Mouse (Mus musculus) heart, embryonic 11.5 days (tissue): ENCODE data around the gene Iqsec3. TPM values are rescaled to one million over a fixed set of nuclear protein-coding genes. Genes with fewer than 3 reads are reported as not detected.
A peak's percentile ranks its signal among the peaks of the same experiment; 100 is the strongest.

Experiments used
- ATAC-seq: fragments of 200-750 bp; cut with Nextera tagmentation; replicated peaks from 2 replicates; pipeline ENCODE4 v1.8.0; 2017; ENCODE audit warnings: moderate library complexity; ENCODE audit not compliant: insufficient number of reproducible peaks, low FRiP score, low TSS enrichment
- H3K27ac ChIP-seq: fragments of 300-500 bp; sonication (generic); 2 replicates; pipeline ENCODE4 v1.5.1; 2014; ENCODE audit warnings: mild to moderate bottlenecking, low read depth, low read length
- H3K27me3 ChIP-seq: fragments of 300-500 bp; sonication (generic); 2 replicates; pipeline ENCODE4 v1.6.1; 2014; ENCODE audit warnings: mild to moderate bottlenecking, low read length, mixed read lengths; ENCODE audit not compliant: control insufficient read depth, insufficient read depth
- H3K36me3 ChIP-seq: fragments of 300-500 bp; sonication (generic); 2 replicates; pipeline ENCODE4 v1.6.1; 2014; ENCODE audit warnings: mild to moderate bottlenecking, low read length, moderate library complexity, mixed read lengths; ENCODE audit not compliant: control insufficient read depth, insufficient read depth
- H3K4me1 ChIP-seq: fragments of 300-500 bp; sonication (generic); 2 replicates; pipeline ENCODE4 v1.6.1; 2014; ENCODE audit warnings: low read length; ENCODE audit not compliant: control insufficient read depth, insufficient read depth
- H3K4me2 ChIP-seq: fragments of 300-500 bp; sonication (generic); 2 replicates; pipeline ENCODE4 v1.6.1; 2014; ENCODE audit warnings: mild to moderate bottlenecking, moderate library complexity
- H3K4me3 ChIP-seq: fragments of 300-500 bp; sonication (generic); 2 replicates; pipeline ENCODE4 v1.5.1; 2014; ENCODE audit warnings: low read depth, low read length
- H3K9ac ChIP-seq: fragments of 300-500 bp; sonication (generic); 2 replicates; pipeline ENCODE4 v1.6.1; 2014; ENCODE audit warnings: mild to moderate bottlenecking, low read depth, low read length, moderate library complexity
- H3K9me3 ChIP-seq: fragments of 300-500 bp; sonication (generic); replicated peaks from 2 replicates; pipeline ENCODE4 v1.6.1; 2016; ENCODE audit warnings: low read length; ENCODE audit not compliant: control insufficient read depth
- WGBS: fragments of 180-500 bp; shearing (Covaris S2); extraction: QIAGEN DNeasy Blood & Tissue Kit; methylation state at CpG from one replicate; pipeline ENCODE4 v1.1.7; 2014; ENCODE audit not compliant: insufficient replicate concordance; 5-methylcytosine and 5-hydroxymethylcytosine counted together
- polyA plus RNA-seq: library from polyadenylated mRNA; unstranded; fragments of >200 nt; fragmentation: Nextera tagmentation; extraction: Ambion mirVana; gene quantifications from 2 replicates; pipeline ENCODE4 v1.2.1, GENCODE M21; 2014

Iqsec3 gene
- polyA plus RNA-seq, 1 experiment from 2014 or later, result 0.04 TPM

DNA sequence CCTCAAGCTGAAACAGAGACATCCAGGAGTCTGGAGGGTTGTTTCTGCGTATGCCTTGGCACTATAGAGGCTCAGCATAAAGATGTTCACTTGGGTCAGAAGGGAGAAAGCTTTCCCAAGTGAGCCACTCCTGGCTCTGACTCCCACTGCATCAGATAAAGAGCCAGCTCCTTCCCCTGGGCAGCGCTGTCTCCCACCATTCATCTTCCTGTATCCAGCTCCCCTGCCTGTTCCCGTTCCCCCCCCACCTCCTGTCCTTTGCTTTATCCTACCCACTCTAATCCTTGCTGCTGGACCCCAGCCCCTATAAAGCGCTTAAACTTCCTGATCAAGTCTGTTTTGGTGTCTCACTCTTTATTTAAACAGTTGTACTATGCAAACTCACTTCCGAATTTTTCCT is 1.2 kb downstream of the Iqsec3 start:
- ATAC-seq, result no peak
- peaks cover 33% of the 10 kb centered on the region for H3K27me3 ChIP-seq
- WGBS, result 42% methylated on average over 5 of the region's 5 CpGs
- no peaks in the 10 kb centered on the region for H3K36me3 ChIP-seq
- H3K9me3 ChIP-seq, result no peaks in the 10 kb centered on the region
- H3K4me3 ChIP-seq, result no peak overlapping the region
- peaks cover 5% of the 10 kb centered on the region; the same call in 1 of the 2 replicates for H3K4me1 ChIP-seq
- H3K27ac ChIP-seq, result no peak overlapping the region
- H3K4me2 ChIP-seq, result no peak overlapping the region
- no peak overlapping the region for H3K9ac ChIP-seq

DNA sequence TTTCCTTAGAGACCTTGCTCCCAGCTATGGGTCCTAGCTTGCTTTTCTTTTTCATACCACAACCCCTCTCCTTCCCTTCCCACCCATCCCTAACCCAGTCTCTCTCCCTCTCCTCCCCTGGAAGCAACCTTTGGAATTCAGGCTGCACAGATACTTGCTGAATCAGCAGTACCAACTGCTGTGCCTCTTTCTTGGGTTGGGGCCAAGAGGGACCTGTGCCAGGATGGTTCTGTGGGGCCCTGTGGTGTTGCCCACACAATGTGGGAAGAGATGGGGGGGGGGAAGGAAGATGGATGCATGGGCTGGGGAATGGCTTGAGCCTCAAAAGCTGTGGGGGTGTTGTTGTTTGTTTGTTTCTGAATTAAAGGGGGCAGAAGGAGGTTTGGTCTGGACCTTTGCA is 5.2 kb downstream of the Iqsec3 start:
- H3K36me3 ChIP-seq, result no peaks in the 10 kb centered on the region
- no peak overlapping the region for H3K4me3 ChIP-seq
- ATAC-seq, result no peak
- no peak overlapping the region for H3K27ac ChIP-seq
- no peak overlapping the region for H3K9ac ChIP-seq
- peaks cover 2% of the 10 kb centered on the region; the same call in 1 of the 2 replicates for H3K4me1 ChIP-seq
- H3K4me2 ChIP-seq, result no peak overlapping the region
- H3K27me3 ChIP-seq, result peaks cover 14% of the 10 kb centered on the region
- H3K9me3 ChIP-seq, result no peaks in the 10 kb centered on the region

DNA sequence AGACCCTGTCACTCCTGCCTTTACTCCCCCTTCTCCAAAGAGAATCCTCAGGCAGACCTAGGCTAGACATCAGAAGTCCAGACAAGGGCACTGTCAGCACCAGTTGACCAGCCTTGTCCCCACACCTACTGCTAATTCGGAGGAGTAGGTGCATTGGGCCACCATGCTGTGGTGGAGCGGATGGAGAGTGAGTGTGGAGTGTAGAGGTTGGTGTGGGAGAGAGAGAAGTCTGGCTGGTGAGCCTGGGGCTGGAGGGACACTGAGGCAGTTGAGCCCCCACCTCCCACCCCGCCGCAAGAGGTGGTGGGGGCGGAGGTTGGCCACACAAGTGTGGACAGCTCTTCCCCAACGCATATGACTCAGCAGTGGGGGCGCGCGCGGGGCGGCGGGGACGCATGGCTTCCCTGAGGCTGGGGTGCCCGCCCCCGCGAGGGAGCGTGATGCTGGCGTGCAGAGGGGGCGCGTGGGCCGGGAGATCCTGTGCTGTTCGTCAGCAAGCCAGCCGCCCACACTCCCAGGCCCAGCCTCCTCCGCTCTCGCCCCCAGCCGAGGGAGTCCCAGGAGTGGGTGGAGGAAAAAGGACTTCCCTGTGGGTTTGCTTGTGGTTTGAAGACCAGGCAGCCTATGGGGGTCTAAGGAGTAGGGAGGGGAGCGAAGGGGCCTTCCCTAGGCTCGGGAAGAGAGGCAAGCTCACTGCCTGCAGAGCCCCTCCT is 10.7 kb downstream of the Iqsec3 start:
- Histone ChIP-seq H3K4me3 (peak overlapping the region; percentile 21), H3K36me3 (no peaks in the 10 kb centered on the region)

DNA sequence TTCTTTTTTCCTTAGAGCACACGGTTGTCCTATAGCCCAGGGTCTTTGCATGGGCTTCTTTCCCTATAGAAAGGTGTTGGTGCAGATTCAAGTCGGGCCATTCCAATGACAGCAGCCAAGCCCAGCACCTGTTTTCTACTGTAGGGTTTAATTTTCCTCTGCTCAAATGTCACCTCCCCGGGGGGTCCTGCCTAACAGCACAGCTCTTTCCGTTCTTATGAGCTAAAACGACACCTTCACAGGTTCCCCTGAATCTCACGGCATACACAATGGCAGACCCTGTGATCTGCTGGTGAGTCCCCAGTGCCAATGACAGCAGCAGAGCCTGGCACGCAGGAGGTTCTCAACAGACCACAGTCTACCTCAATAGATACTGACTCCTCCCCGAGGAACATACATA is 16.1 kb downstream of the Iqsec3 start:
- no peak overlapping the region for H3K9ac ChIP-seq
- no peak overlapping the region for H3K4me2 ChIP-seq
- WGBS, result 48% methylated on average over 8 of the region's 8 CpGs
- ATAC-seq, result no peak
- H3K4me3 ChIP-seq, result no peak overlapping the region
- H3K9me3 ChIP-seq, result no peaks in the 10 kb centered on the region
- H3K27ac ChIP-seq, result no peak overlapping the region
- H3K27me3 ChIP-seq, result peaks cover 21% of the 10 kb centered on the region
- no peaks in the 10 kb centered on the region for H3K36me3 ChIP-seq
- no peaks in the 10 kb centered on the region for H3K4me1 ChIP-seq

More for the DNA sequence above, 10.7 kb downstream of the Iqsec3 start:
- Histone ChIP-seq H3K27ac (no peak overlapping the region), H3K9me3 (no peaks in the 10 kb centered on the region), H3K4me2 (peak overlapping the region; percentile 55), H3K27me3 (peaks cover 24% of the 10 kb centered on the region), H3K4me1 (peaks cover 6% of the 10 kb centered on the region), H3K9ac (no peak overlapping the region)
- 0 out of 2 replicates have a peak, but pooled peaks have one; percentile 23 for ATAC-seq
- WGBS, result 4% methylated on average over 27 of the region's 28 CpGs

DNA sequence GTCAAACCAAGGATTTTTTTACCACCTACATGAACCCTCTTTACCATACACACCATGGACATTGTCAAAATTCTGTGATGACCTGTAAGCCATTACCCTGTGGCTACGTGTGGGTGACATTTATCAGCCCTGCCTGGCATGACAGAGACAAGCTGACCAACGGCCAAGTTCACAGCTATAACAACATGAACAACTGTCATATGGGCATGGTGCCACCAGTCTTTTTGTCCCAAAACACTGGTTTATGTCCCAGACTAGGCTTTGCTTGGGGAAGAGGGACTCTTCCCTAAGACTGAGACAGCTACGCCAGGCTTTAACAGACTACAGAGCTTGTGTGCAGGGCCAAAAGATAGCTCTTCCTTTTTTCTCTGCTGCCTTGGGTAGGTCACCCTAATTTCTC is 16.8 kb downstream of the Iqsec3 start:
- H3K9me3 ChIP-seq, result no peaks in the 10 kb centered on the region
- peaks cover 16% of the 10 kb centered on the region for H3K27me3 ChIP-seq
- H3K4me3 ChIP-seq, result no peak overlapping the region
- no peaks in the 10 kb centered on the region for H3K4me1 ChIP-seq
- WGBS, result 68% methylated on average over 3 of the region's 3 CpGs
- H3K27ac ChIP-seq, result no peak overlapping the region
- no peak overlapping the region for H3K9ac ChIP-seq
- no peak overlapping the region for H3K4me2 ChIP-seq
- no peaks in the 10 kb centered on the region for H3K36me3 ChIP-seq
- no peak for ATAC-seq

DNA sequence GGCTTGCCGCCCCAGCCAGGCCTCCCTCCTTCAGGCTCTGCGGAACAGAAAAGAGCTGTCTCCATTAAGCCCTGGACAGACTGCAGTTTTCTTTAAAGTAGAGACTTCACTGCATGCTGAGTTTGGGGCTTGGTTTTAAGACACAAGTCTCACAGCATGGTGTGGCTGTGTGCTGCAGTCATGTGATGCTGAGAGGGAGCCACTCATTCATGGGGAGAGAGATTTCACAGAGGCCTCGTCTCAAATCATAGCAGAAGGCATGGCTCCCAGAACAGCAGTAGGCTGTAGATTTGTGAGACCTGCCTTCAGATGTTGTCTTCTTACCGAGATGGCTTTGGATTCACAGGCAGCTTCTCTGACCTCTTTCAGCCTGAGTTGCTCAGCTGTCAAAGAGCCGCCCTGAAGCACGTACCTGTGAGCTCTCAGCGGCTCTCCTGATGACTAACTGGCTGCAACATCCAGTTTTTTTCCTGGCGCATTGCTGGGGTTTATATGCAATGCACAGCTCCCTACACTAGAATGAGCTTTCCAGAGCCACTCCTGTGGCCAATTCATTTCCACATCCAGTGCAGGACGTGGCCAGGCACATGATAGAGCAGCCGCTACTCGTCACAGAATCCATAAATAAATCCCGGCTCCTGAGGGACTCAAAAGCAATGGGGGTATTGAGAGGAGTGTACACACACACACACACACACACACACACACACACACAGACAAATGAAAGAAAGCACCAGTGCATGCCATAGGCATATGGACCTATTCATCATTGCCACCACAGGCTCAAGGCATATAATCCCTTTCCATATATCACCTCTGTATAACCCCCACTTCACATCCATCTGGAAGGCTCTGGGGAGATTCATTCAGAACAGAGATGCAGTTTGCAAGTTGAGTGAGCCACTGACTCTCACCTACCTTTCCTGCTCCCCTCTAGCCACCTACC is 18.7 kb downstream of the Iqsec3 start:
- Histone ChIP-seq H3K4me3 (no peak overlapping the region), H3K4me1 (no peaks in the 10 kb centered on the region), H3K9me3 (no peaks in the 10 kb centered on the region), H3K36me3 (no peaks in the 10 kb centered on the region), H3K4me2 (no peak overlapping the region), H3K27ac (no peak overlapping the region), H3K27me3 (peaks cover 14% of the 10 kb centered on the region), H3K9ac (no peak overlapping the region)
- ATAC-seq, result no peak
- WGBS, result 63% methylated on average over 12 of the region's 12 CpGs

DNA sequence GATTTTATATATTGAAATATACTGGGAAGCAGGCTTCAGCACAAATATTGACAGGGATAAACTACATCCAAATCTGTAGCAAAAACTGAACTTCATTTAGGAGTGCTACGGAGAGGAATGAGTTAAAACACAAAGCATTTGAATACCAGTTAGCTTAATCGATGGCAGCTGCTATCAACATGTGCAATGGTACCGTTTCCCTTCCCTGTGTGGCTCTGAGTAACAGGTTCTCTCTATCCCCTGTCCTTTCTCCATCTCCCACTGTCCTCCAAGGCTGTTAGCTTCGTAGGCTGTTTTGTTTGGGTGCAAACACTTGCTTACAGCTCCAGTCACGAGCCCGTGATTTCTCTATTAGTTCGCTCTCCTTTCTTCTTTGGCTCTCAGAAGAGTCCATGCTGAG is 19.7 kb downstream of the Iqsec3 start:
- WGBS, result 55% methylated on average over 7 of the region's 7 CpGs
- Histone ChIP-seq H3K27ac (no peak overlapping the region), H3K36me3 (no peaks in the 10 kb centered on the region), H3K4me1 (no peaks in the 10 kb centered on the region), H3K4me3 (no peak overlapping the region), H3K9ac (no peak overlapping the region), H3K27me3 (peaks cover 11% of the 10 kb centered on the region; the same call in 1 of the 2 replicates), H3K4me2 (no peak overlapping the region), H3K9me3 (no peaks in the 10 kb centered on the region)
- no peak for ATAC-seq

DNA sequence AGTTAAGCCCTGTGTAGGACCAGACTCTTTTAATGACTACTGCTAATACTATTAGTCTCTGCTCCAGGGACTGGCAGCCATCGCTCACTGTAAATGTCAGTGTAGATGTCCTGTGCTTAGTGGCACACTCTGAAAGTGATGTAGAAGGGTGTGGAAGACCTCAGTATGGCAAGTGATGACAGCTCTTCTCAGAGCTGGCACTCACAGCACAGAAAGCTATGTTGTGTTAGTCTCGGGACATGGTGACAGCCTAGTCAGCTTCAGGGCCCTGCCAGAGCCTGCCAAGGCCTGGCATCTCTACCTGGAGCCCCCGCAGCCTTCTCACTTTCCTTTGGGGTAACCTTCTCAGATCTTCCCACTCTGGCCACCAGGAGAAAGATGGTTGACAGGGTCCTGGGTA is 21.8 kb downstream of the Iqsec3 start:
- no peaks in the 10 kb centered on the region for H3K4me1 ChIP-seq
- H3K27me3 ChIP-seq, result 0 out of 2 replicates have a peak, but pooled peaks cover 2% of the 10 kb centered on the region
- no peak overlapping the region for H3K4me2 ChIP-seq
- no peak overlapping the region for H3K27ac ChIP-seq
- no peaks in the 10 kb centered on the region for H3K9me3 ChIP-seq
- no peak overlapping the region for H3K9ac ChIP-seq
- 53% methylated on average over 3 of the region's 3 CpGs for WGBS
- ATAC-seq, result no peak
- no peaks in the 10 kb centered on the region for H3K36me3 ChIP-seq
- H3K4me3 ChIP-seq, result no peak overlapping the region
